Mouse (Mus musculus) midbrain, postnatal 0 days (tissue): ENCODE measurements around the gene Rnf144a. TPM values are rescaled to one million over a fixed set of nuclear protein-coding genes. Genes with fewer than 3 reads are reported as not detected.

Source experiments
- ATAC-seq: fragments of 200-750 bp; cut with Nextera tagmentation; 2 replicates; pipeline ENCODE4 v1.8.0; 2017; ENCODE audit warnings: moderate number of reproducible peaks, mild to moderate bottlenecking, moderate TSS enrichment, moderate library complexity; ENCODE audit not compliant: low FRiP score
- DNase-seq: peaks from one replicate; pipeline ENCODE4 v3.0.0-alpha.2; 2015; ENCODE audit warnings: low spot score
- H3K27ac ChIP-seq: fragments of 300-500 bp; sonication (generic); 2 replicates; pipeline ENCODE4 v1.5.1; 2014; ENCODE audit warnings: low read depth, mild to moderate bottlenecking, low read length, mixed read lengths
- H3K27me3 ChIP-seq: fragments of 300-500 bp; sonication (generic); 2 replicates; pipeline ENCODE4 v1.6.1; 2014; ENCODE audit warnings: low read length, control low read depth, mixed read lengths; ENCODE audit not compliant: insufficient read depth
- H3K36me3 ChIP-seq: fragments of 300-500 bp; sonication (generic); 2 replicates; pipeline ENCODE4 v1.6.1; 2014; ENCODE audit warnings: low read length, control low read depth, mixed read lengths; ENCODE audit not compliant: insufficient read depth
- H3K4me1 ChIP-seq: fragments of 300-500 bp; sonication (generic); 2 replicates; pipeline ENCODE4 v1.6.1; 2014; ENCODE audit warnings: mild to moderate bottlenecking, control low read depth, antibody characterized with exemption, low read length, mixed read lengths; ENCODE audit not compliant: insufficient read depth
- H3K4me2 ChIP-seq: fragments of 300-500 bp; sonication (generic); 2 replicates; pipeline ENCODE4 v1.6.1; 2014; ENCODE audit warnings: low read depth, mild to moderate bottlenecking, low read length, mixed read lengths; ENCODE audit not compliant: poor library complexity, severe bottlenecking
- H3K4me3 ChIP-seq: fragments of 300-500 bp; sonication (generic); 2 replicates; pipeline ENCODE4 v1.5.1; 2014; ENCODE audit warnings: low read depth, mild to moderate bottlenecking, low read length, moderate library complexity
- H3K9ac ChIP-seq: fragments of 300-500 bp; sonication (generic); replicated peaks from 2 replicates; pipeline ENCODE4 v1.6.1; 2014; ENCODE audit warnings: mild to moderate bottlenecking, low read length, moderate library complexity, mixed read lengths; ENCODE audit not compliant: poor library complexity, severe bottlenecking
- H3K9me3 ChIP-seq: fragments of 300-500 bp; sonication (generic); 2 replicates; pipeline ENCODE4 v1.6.1; 2016; ENCODE audit warnings: low read length, control low read depth
- CTCF ChIP-seq: IDR thresholded peaks from 2 replicates; pipeline ENCODE4 v1.5.1; 2016; ENCODE audit warnings: antibody characterized with exemption, mild to moderate bottlenecking
- WGBS: fragments of 180-500 bp; shearing (Covaris S2); extraction: QIAGEN DNeasy Blood & Tissue Kit; methylation state at CpG from one replicate; pipeline ENCODE4 v1.1.7; 2014; 5-methylcytosine and 5-hydroxymethylcytosine counted together
- polyA plus RNA-seq: library from polyadenylated mRNA; unstranded; fragments of >200 nt; fragmentation: Nextera tagmentation; extraction: Ambion mirVana; gene quantifications from 2 replicates; pipeline ENCODE4 v1.2.1, GENCODE M21; 2015
- total RNA-seq: library from RNA; depleted of rRNA; stranded (reverse); fragments of >200 nt; gene quantifications from 2 replicates; pipeline ENCODE4 v1.2.3, GENCODE M21; 2014

Gene Rnf144a
- total and polyA plus RNA-seq, 2 experiments from 2014 or later: 22.0 to 32.0 TPM

GRCm38 (mm10) chr12:26399391-26399790 lies 15.7 kb downstream of the Rnf144a start:
- ATAC-seq: no peak
- Histone ChIP-seq H3K9ac (no peak overlapping the region), H3K27ac (no peak overlapping the region), H3K4me2 (no peak overlapping the region), H3K9me3 (no peaks in the 10 kb centered on the region), H3K36me3 (no peaks in the 10 kb centered on the region; the same call in 1 of the 2 replicates), H3K4me1 (peaks cover 3% of the 10 kb centered on the region; the same call in 1 of the 2 replicates), H3K27me3 (no peaks in the 10 kb centered on the region), H3K4me3 (no peak overlapping the region)
- DNase-seq: no peak
- no peak for TF ChIP-seq CTCF
- WGBS: 87% methylated on average over 6 of the region's 6 CpGs

- DNase-seq: no peak
- H3K9ac ChIP-seq: no peak overlapping the region
- H3K27me3 ChIP-seq: no peaks in the 10 kb centered on the region
- no peaks in the 10 kb centered on the region; the same call in 1 of the 2 replicates for H3K36me3 ChIP-seq
- H3K4me3 ChIP-seq: no peak overlapping the region
- H3K4me2 ChIP-seq: no peak overlapping the region
- H3K9me3 ChIP-seq: no peaks in the 10 kb centered on the region
- WGBS: 84% methylated on average over 2 of the region's 2 CpGs
- no peak overlapping the region for H3K27ac ChIP-seq
- no peak for ATAC-seq
- no peak for TF ChIP-seq CTCF
- peaks cover 3% of the 10 kb centered on the region; the same call in 1 of the 2 replicates for H3K4me1 ChIP-seq
Measured at GRCm38 (mm10) chr12:26398597-26398996, 16.5 kb downstream of the Rnf144a start.

- Histone ChIP-seq H3K9ac (no peak overlapping the region), H3K4me3 (no peak overlapping the region), H3K4me1 (peaks cover 3% of the 10 kb centered on the region; the same call in 1 of the 2 replicates), H3K4me2 (no peak overlapping the region), H3K27me3 (no peaks in the 10 kb centered on the region), H3K9me3 (no peaks in the 10 kb centered on the region), H3K36me3 (no peaks in the 10 kb centered on the region), H3K27ac (peak overlapping the region; percentile 19; the same call in 1 of the 2 replicates)
- ATAC-seq (peak; percentile 79), DNase-seq (peak; percentile 61)
- 50% methylated on average over 13 of the region's 13 CpGs for WGBS
- TF ChIP-seq CTCF: no peak
Measured at GRCm38 (mm10) chr12:26394485-26395470, 20.3 kb downstream of the Rnf144a start.

- H3K4me3 ChIP-seq: no peak overlapping the region
- no peaks in the 10 kb centered on the region for H3K9me3 ChIP-seq
- H3K27me3 ChIP-seq: no peaks in the 10 kb centered on the region
- peaks cover 9% of the 10 kb centered on the region; the same call in 1 of the 2 replicates for H3K36me3 ChIP-seq
- H3K4me2 ChIP-seq: no peak overlapping the region
- DNase-seq: no peak
- WGBS: 86% methylated on average over 5 of the region's 5 CpGs
- peaks cover 3% of the 10 kb centered on the region; the same call in 1 of the 2 replicates for H3K4me1 ChIP-seq
- TF ChIP-seq CTCF: no peak
- H3K9ac ChIP-seq: no peak overlapping the region
- H3K27ac ChIP-seq: no peak overlapping the region
- no peak for ATAC-seq
Measured at GRCm38 (mm10) chr12:26393291-26393690, 21.8 kb downstream of the Rnf144a start.

GRCm38 (mm10) chr12:26391162-26391561 lies 23.9 kb downstream of the Rnf144a start:
- no peaks in the 10 kb centered on the region for H3K9me3 ChIP-seq
- TF ChIP-seq CTCF: no peak
- peaks cover 3% of the 10 kb centered on the region; the same call in 1 of the 2 replicates for H3K4me1 ChIP-seq
- H3K4me2 ChIP-seq: no peak overlapping the region
- no peaks in the 10 kb centered on the region for H3K27me3 ChIP-seq
- no peak overlapping the region for H3K27ac ChIP-seq
- ATAC-seq (no peak), DNase-seq (no peak)
- peaks cover 21% of the 10 kb centered on the region for H3K36me3 ChIP-seq
- no peak overlapping the region for H3K4me3 ChIP-seq
- WGBS: 72% methylated on average over 1 of the region's 1 CpGs
- H3K9ac ChIP-seq: no peak overlapping the region

DNA sequence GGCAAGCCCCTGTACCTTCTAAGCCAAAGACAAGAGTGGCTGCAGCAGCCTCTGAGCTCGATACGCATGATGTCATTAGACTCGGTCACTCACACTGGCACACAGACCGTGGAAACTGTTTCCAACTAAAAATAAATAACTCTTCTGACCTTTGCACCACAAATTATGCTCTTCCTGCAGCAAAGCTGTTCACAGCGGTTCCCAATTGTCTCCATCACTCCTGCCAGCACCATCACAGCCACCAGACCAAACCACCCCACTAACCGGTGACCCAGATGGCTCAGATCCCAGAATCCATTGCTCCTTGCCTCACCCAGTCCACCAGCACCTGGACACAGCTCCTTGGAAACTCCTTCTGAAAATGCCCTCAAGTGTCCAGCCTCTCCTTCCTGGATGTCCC lies 27.5 kb downstream of the Rnf144a start:
- ATAC-seq (peak; percentile 7; the same call in 1 of the 2 replicates), DNase-seq (no peak)
- H3K36me3 ChIP-seq: peaks cover 36% of the 10 kb centered on the region
- H3K27me3 ChIP-seq: no peaks in the 10 kb centered on the region
- no peak overlapping the region for H3K4me3 ChIP-seq
- H3K9me3 ChIP-seq: no peaks in the 10 kb centered on the region
- 80% methylated on average over 6 of the region's 6 CpGs for WGBS
- H3K27ac ChIP-seq: no peak overlapping the region
- H3K9ac ChIP-seq: no peak overlapping the region
- no peak overlapping the region for H3K4me2 ChIP-seq
- no peak for TF ChIP-seq CTCF
- H3K4me1 ChIP-seq: no peaks in the 10 kb centered on the region
